Mouse (Mus musculus) heart, postnatal 14 days (tissue): ENCODE data around the gene Zfp446. TPM values are rescaled to one million over a fixed set of nuclear protein-coding genes. Genes with fewer than 3 reads are reported as not detected.
A peak's percentile ranks its signal among the peaks of the same experiment; 100 is the strongest.

Experiments used
- DNase-seq, 2 experiments: peaks; one replicate each; pipeline ENCODE4 v3.0.0; 2021 to 2022
- intact Hi-C: fragments of 180-260 bp; cut with DNase I; formaldehyde crosslinking; loops from one replicate; pipeline ENCODE4 v1.15.1; 2025
- total RNA-seq, 2 experiments: library from RNA; stranded (reverse); gene quantifications; 2 replicates each; pipeline ENCODE4 v1.2.3; 2021

Zfp446 gene
- total RNA-seq, 2 experiments from 2014 or later: 2.6 to 3.3 TPM

DNA sequence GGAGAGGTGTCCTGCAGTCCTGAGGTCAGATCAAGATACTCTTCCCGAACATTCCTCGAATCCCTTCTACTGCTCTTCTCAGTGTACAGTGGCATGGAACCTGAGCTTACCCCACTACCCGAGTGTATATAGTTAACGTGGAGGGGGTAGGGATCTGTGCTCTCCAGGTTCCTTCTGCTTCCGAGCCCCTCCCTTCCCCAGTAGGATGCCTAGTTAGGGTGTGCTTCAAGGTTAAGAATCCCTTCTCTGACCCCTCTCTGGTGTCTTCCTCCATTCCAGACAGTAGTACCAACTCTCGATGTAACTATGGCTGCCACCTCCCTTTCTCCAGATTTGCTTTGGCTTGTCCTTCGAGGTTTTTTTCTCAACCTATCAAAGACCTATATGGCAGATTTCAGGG, 2.6 kb downstream of the Zfp446 start:
- DNase-seq: no peak
- intact Hi-C loops: no loop called here

GRCm38 (mm10) chr7:12985724-12986123, 8.1 kb downstream of the Zfp446 start:
- DNase-seq: no peak
- intact Hi-C loops: no loop called here

DNA sequence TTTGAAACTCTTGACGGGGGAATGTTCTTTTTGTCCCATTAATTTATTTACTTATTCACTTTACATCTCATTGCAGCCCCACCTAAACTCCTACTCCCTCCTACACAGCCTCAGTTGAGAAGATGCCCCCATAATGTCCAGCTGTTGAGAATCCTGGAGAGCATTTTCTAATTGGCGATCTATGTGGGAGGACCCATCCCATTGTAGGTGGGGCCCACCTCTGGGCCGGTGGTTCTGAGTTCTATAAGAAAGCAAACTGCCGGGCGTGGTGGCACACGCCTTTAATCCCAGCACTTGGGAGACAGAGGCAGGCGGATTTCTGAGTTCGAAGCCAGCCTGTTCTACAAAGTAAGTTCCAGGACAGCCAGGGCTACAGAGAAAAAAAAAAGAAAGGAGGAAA, 9.3 kb downstream of the Zfp446 start:
- intact Hi-C loops: no loop called here
- DNase-seq: no peak

DNA sequence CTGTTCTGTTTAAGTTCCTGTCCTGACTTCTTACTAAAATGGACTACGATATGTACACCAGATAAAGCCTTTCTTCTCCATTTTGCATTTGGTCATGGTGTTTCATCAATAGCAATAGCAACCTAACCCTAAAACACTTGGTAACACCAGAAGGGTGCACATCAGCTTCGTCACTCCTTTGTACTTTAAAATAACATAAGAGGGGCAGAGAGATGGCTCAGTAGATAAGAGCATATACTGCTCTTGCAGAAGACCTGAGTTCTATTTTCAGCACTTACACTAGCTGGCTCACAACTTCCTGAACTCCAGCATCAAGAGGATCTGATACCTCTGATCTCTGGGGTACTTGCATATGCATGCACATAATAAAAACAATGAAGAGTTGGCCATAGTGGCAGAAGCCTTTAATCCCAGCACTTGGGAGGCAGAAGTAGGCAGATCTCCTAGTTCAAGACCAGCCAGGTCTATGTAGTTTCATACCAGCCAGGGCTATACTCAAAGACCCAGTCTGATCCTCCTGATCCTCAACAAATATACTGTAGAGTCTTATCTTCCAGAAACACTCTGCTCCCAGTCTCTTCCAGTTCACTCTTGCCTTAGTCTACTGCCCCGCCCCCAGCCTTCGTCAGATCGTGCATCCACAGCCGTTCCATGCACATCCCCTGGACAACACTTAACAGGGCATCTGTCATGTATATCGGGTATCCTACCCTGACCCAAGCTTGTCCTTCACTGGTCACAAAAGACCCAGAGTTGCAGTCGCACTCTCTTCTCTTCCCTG, 10.0 kb downstream of the Zfp446 start:
- intact Hi-C loops: no loop called here

DNA sequence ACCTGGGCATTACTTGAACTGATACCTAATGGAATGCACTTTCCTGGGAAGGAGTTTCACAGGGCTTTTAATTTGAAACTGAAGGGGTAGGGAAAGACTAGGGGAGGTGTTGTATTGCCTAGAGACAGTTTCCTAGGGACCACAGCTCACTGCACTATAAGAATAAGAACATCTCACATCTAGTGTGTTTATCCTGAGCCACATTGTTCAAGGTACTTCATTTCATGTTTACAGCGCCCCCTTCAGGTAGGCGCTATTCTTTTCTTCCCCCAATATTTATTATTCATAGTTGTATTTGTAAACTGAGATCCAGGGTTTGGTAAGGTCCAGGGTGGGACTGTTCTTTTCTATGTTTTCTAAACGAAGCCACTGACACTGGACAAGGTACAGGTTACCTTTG, 14.6 kb downstream of the Zfp446 start:
- peak; percentile 18 to 53 for DNase-seq
- intact Hi-C loops: no loop called here

More for the DNA sequence above, 10.0 kb downstream of the Zfp446 start:
- no peak for DNase-seq

DNA sequence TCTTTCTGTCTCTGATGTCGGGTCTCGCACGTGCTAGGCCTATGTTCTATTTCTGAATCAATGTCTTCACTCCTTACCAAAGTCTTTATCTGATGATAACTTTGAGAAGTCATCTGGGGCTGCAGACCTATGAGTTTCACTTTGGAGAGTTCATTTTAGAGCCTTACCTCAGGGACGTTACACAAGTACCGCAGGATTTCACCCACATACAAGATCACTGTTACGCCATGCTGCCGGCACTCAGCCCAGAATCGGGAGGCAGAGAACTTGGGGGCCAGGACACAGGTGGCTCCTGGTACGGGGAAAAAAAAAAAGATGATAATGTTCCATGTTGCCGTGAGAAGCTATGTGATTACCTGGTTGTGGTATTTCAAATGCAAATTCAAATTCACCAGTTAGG, 15.5 kb downstream of the Zfp446 start:
- intact Hi-C loops: no loop called here
- DNase-seq: no peak

DNA sequence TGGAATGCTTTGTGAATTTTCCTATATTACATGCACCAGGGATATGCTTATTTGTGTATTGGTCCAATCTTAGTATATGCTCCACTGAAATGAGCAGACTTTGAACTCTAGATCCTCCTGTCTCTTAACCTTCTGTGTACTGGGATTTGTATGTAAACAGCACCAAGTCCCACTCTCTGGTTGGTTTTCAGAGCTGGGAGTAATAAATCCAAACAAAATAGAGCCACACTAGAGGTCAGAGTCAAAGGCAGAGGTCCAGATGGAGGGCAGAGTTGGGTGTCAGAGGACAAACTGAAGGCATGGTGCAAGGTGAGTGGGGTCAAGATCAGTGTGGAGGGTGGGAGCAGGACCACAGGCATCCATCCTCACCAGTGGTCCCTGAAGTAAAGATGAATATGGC, 18.2 kb downstream of the Zfp446 start:
- intact Hi-C loops: no loop called here
- no peak for DNase-seq

- no peak for DNase-seq
- intact Hi-C loops: no loop called here
Observed at GRCm38 (mm10) chr7:12997230-12997629, 19.6 kb downstream of the Zfp446 start.

GRCm38 (mm10) chr7:12998053-12998452, 20.4 kb downstream of the Zfp446 start, which contains the start of gene Slc27a5:
Gene Slc27a5, minus strand, starts transcription at chr7:12998192.
- intact Hi-C loops: no loop called here
- DNase-seq: no peak

DNA sequence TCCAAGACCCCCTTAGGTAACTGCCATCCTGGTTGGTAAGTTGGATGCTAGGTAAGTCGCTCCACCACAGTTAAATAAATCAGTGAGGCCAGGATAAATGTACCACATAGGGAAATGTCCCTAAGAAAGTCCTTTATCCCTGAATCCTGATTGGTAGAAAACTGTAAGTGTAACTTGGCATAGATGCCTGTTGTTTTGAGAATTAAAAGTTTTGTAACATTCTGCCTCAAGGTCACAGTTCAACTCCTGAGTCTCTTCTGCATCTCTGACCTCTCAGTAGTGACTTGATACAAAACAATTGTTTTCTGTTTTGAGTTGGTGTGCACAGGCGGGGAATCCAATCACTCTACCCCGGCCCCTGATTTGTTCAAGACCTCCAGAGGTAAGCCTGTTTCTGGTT, 21.2 kb downstream of the Zfp446 start, which contains the start of gene Trim28:
Gene Trim28 (plus strand): TSS at position 264 of the 400 bp plus-strand sequence.
- DNase-seq: no peak
- intact Hi-C loops: no loop called here

DNA sequence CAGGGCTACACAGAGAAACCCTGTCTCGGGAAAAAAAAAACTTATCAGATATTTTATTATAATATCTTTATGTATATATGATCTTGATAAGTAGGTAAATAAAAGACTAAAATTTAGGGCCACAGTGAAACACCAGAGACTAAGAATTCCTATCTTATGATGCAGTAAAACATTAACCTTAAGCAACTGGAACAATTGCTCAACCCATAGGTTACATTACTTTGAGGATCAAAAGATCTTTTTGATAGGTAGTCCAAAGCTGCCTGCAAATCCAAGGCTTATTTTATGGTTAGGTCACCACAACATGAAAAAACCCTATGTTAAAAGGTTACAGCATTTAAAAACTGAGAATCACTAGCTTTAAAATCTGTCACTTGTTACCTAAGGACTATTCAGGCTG, 23.9 kb downstream of the Zfp446 start:
- intact Hi-C loops: no loop called here
- DNase-seq: no peak

- no peak for DNase-seq
- intact Hi-C loops: no loop called here
Observed at GRCm38 (mm10) chr7:13003380-13003779, 25.7 kb downstream of the Zfp446 start.

DNA sequence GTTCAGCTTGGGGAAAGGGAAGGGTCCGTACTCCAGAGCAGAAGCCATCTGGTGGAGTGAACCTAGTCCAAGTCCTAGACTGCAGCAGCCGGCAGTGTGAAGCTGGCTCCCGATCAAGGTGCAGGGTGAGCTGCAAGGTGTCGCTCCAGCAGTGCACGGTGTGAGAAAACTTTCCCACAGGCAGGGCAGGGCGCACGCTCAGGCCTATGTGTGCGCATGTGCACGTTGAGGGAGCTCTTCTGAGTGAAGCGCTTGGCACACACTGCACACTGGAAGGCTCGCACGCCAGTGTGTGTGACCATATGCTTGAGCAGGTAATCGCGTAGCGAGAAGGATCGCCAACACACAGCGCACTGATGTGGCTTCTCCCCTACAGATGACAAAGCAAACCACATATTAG, 28.4 kb downstream of the Zfp446 start:
- DNase-seq: no peak
- intact Hi-C loops: no loop called here

GRCm38 (mm10) chr7:13006531-13006930, 28.9 kb downstream of the Zfp446 start:
- intact Hi-C loops: no loop called here
- no peak for DNase-seq

DNA sequence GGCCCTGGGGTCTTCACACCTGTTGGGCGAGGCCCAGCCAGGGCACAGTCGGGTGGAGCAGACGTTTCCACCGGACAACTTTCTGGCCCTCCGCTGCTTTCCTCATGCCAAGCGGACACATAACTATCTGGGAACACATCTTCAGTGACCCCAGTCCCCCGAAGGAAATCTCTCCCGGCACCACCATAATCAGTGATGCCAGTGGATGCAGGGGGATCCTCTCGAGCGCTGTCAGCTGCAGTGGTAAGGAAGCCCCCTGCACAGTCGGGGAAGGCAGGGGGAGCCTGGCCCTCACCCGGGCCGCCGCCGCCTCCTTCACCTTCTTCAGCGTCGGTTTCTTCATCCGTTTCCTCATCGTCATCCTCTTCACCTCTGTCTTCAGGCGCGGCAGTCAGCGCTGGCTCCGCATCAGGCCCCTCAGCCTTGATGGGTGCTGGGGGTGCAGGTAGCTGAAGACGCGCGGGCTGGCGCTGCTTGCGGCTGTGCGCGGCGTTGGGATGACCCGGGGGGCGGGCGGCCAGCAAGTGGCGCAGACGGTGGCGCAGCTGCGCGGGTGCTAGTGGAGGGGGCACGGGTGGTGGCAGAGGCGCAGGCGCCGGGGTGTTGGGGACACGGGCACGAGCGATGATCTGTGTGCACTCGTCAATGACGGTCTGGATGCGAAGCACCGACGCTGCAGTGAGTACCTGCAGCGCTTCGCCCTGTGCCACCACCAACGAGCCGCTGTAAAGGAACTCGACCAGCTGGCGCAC, 29.9 kb downstream of the Zfp446 start:
- intact Hi-C loops: loop anchor here (2.0 kb wide), 1 partner anchor 97 kb away; no protein-coding TSS in a partner anchor
- no peak for DNase-seq

DNA sequence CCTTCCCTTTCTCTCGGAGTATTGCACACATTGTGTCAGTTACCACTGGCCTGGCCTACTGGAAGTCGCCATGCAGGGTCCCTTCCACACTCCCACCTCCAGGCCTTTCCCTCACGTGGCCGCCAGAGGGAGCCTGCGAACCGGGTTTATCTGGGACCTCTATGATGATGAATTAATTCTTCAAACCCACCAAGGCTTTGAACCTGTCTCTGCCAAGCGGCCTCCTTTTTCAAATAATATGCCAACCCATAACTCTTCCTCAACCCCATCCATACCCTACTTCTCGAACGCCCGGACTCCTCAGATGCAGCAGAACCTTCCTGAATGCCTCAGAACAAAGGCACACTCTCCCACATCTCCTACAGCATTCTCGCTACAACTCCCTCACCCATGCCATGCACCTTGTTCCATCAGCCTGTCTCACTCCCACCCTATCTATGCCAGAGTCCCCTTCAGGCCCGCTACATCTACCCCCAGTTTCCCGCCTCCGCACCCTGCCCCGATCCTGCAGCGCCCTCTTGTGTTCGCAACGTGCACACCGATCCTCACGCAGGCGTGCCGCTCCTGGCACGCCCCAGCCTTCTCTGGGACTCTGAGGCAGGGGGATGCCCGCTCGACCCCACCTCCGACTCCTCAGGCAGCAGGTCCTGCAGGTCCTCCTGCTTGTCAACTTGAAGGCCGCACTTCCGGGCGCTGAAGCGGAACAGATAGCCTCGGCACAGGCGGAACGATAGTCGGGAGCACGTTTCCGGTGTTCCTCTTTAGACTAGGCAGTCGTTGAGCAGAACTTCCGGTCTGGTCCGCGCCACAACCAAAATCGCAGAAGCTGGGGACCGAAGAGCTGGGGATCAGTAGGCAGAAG, 31.7 kb downstream of the Zfp446 start:
- intact Hi-C loops: loop anchor here (1.0 to 2.0 kb wide), 3 partner anchors 31 to 99 kb away; no protein-coding TSS in a partner anchor
- DNase-seq: peak; percentile 88 to 94

- DNase-seq: no peak
- intact Hi-C loops: no loop called here
Observed at GRCm38 (mm10) chr7:13010005-13010908, 32.6 kb downstream of the Zfp446 start, which contains the start of gene Zbtb45. Gene Zbtb45, minus strand, starts transcription at chr7:13010034.

- intact Hi-C loops: no loop called here
- no peak for DNase-seq
Observed at GRCm38 (mm10) chr7:13013671-13014070, 36.0 kb downstream of the Zfp446 start.

GRCm38 (mm10) chr7:13014275-13014839, 36.7 kb downstream of the Zfp446 start:
- DNase-seq: no peak

More at GRCm38 (mm10) chr7:13014275-13014839, 36.7 kb downstream of the Zfp446 start:
- intact Hi-C loops: no loop called here
